Mouse (Mus musculus): Measurements from ENCODE around the gene Ankrd23. TPM values are rescaled to one million over a fixed set of nuclear protein-coding genes. Genes with fewer than 3 reads are reported as not detected.

Gene Ankrd23
- polyA plus RNA-seq, 1 experiment from 2014 or later, result 16.6 TPM

- peaks cover 53% of the 10 kb centered on the region for H3K4me1 ChIP-seq
- no peak overlapping the region for H3K4me2 ChIP-seq (replicated peaks)
- 80% methylated on average over 20 of the region's 20 CpGs for WGBS
- no peaks in the 10 kb centered on the region for H3K9me3 ChIP-seq
- no peak overlapping the region for H3K27ac ChIP-seq
- H3K36me3 ChIP-seq, result peaks cover 71% of the 10 kb centered on the region
- ATAC-seq (ENCODE audit: low FRiP score, low read depth), result no peak
- no peaks in the 10 kb centered on the region for H3K27me3 ChIP-seq (replicated peaks)
- no peak overlapping the region for H3K4me3 ChIP-seq
- H3K9ac ChIP-seq, result no peak overlapping the region
These were observed 13.6 kb upstream of the Ankrd23 start for GRCm38 (mm10) chr1:36550075-36550863.

- Histone ChIP-seq H3K9me3 (no peaks in the 10 kb centered on the region), H3K4me1 (peaks cover 45% of the 10 kb centered on the region), H3K36me3 (peaks cover 63% of the 10 kb centered on the region), H3K27me3 (replicated peaks) (no peaks in the 10 kb centered on the region), H3K9ac (no peak overlapping the region; the same call in 1 of the 2 replicates), H3K4me3 (no peak overlapping the region), H3K4me2 (replicated peaks) (no peak overlapping the region), H3K27ac (no peak overlapping the region)
- no peak for ATAC-seq (ENCODE audit: low FRiP score, low read depth)
- WGBS, result 83% methylated on average over 18 of the region's 18 CpGs
These were observed 12.8 kb upstream of the Ankrd23 start for GRCm38 (mm10) chr1:36549491-36549890.

GRCm38 (mm10) chr1:36548771-36549170 is 12.1 kb upstream of the Ankrd23 start:
- no peak overlapping the region for H3K27ac ChIP-seq
- peaks cover 38% of the 10 kb centered on the region for H3K4me1 ChIP-seq

GRCm38 (mm10) chr1:36547981-36548598 is 11.4 kb upstream of the Ankrd23 start:
- Histone ChIP-seq H3K9ac (no peak overlapping the region), H3K4me2 (replicated peaks) (peak overlapping the region; percentile 35; the same call in 1 of the 2 replicates), H3K4me3 (no peak overlapping the region), H3K4me1 (peaks cover 36% of the 10 kb centered on the region), H3K9me3 (no peaks in the 10 kb centered on the region), H3K27me3 (replicated peaks) (no peaks in the 10 kb centered on the region), H3K36me3 (peaks cover 49% of the 10 kb centered on the region), H3K27ac (peak overlapping the region; percentile 33; the same call in 1 of the 2 replicates)
- WGBS, result 46% methylated on average over 9 of the region's 9 CpGs
- ATAC-seq (ENCODE audit: low FRiP score, low read depth), result no peak

More at GRCm38 (mm10) chr1:36548771-36549170, 12.1 kb upstream of the Ankrd23 start:
- Histone ChIP-seq H3K36me3 (peaks cover 56% of the 10 kb centered on the region), H3K9ac (0 out of 2 replicates have a peak overlapping the region, but pooled peaks have one; percentile 18), H3K4me2 (replicated peaks) (peak overlapping the region; percentile 35), H3K4me3 (no peak overlapping the region), H3K9me3 (no peaks in the 10 kb centered on the region), H3K27me3 (replicated peaks) (no peaks in the 10 kb centered on the region)
- 62% methylated on average over 8 of the region's 8 CpGs for WGBS
- ATAC-seq (ENCODE audit: low FRiP score, low read depth), result no peak

- Histone ChIP-seq H3K4me1 (peaks cover 36% of the 10 kb centered on the region), H3K36me3 (peaks cover 47% of the 10 kb centered on the region), H3K4me3 (peak within 1 kb of the TSS; percentile 61), H3K4me2 (replicated peaks) (peak within 1 kb of the TSS; percentile 69), H3K27me3 (replicated peaks) (no peaks in the 10 kb centered on the region), H3K9me3 (no peaks in the 10 kb centered on the region), H3K27ac (peak within 1 kb of the TSS; percentile 38), H3K9ac (peak within 1 kb of the TSS; percentile 73)
- under 1% methylated on average over 43 of the region's 43 CpGs for WGBS
- ATAC-seq (ENCODE audit: low FRiP score, low read depth), result peak; percentile 95
These were observed 10.3 kb upstream of the Ankrd23 start, which contains the start of gene Ankrd39 for GRCm38 (mm10) chr1:36546888-36547471. TSS of gene Ankrd39 (minus strand) at chr1:36547445.

- Histone ChIP-seq H3K4me3 (peak overlapping the region; percentile 61), H3K9ac (peak overlapping the region; percentile 73), H3K27me3 (replicated peaks) (no peaks in the 10 kb centered on the region), H3K36me3 (peaks cover 46% of the 10 kb centered on the region), H3K9me3 (no peaks in the 10 kb centered on the region), H3K27ac (no peak overlapping the region), H3K4me1 (peaks cover 33% of the 10 kb centered on the region), H3K4me2 (replicated peaks) (peak overlapping the region; percentile 69)
- no peak for ATAC-seq (ENCODE audit: low FRiP score, low read depth)
- 72% methylated on average over 19 of the region's 19 CpGs for whole genome bisulfite sequencing
These were observed 9.3 kb upstream of the Ankrd23 start for GRCm38 (mm10) chr1:36545845-36546600.

- ATAC-seq (ENCODE audit: low FRiP score, low read depth), result no peak
- WGBS, result 79% methylated on average over 2 of the region's 2 CpGs
- Histone ChIP-seq H3K27ac (no peak overlapping the region), H3K36me3 (peaks cover 44% of the 10 kb centered on the region), H3K9ac (no peak overlapping the region), H3K9me3 (no peaks in the 10 kb centered on the region), H3K4me2 (replicated peaks) (no peak overlapping the region), H3K4me1 (peaks cover 33% of the 10 kb centered on the region), H3K27me3 (replicated peaks) (no peaks in the 10 kb centered on the region), H3K4me3 (no peak overlapping the region)
These were observed 8.7 kb upstream of the Ankrd23 start for GRCm38 (mm10) chr1:36545382-36545781.

GRCm38 (mm10) chr1:36542925-36543324 is 6.2 kb upstream of the Ankrd23 start:
- Histone ChIP-seq H3K36me3 (peaks cover 29% of the 10 kb centered on the region), H3K27ac (no peak overlapping the region), H3K27me3 (replicated peaks) (no peaks in the 10 kb centered on the region), H3K9me3 (no peaks in the 10 kb centered on the region), H3K4me3 (no peak overlapping the region), H3K4me1 (peaks cover 14% of the 10 kb centered on the region), H3K4me2 (replicated peaks) (no peak overlapping the region), H3K9ac (no peak overlapping the region)
- WGBS, result 90% methylated on average over 9 of the region's 9 CpGs
- ATAC-seq (ENCODE audit: low FRiP score, low read depth), result no peak

GRCm38 (mm10) chr1:36541844-36542243 is 5.2 kb upstream of the Ankrd23 start:
- 95% methylated on average over 16 of the region's 16 CpGs for WGBS

GRCm38 (mm10) chr1:36540807-36541206 is 4.1 kb upstream of the Ankrd23 start:
- Histone ChIP-seq H3K4me2 (replicated peaks) (no peak overlapping the region), H3K4me1 (no peaks in the 10 kb centered on the region), H3K9ac (no peak overlapping the region), H3K27ac (no peak overlapping the region), H3K4me3 (no peak overlapping the region), H3K27me3 (replicated peaks) (no peaks in the 10 kb centered on the region), H3K9me3 (no peaks in the 10 kb centered on the region), H3K36me3 (peaks cover 29% of the 10 kb centered on the region)
- 91% methylated on average over 12 of the region's 12 CpGs for WGBS
- no peak for ATAC-seq (ENCODE audit: low FRiP score, low read depth)

More at GRCm38 (mm10) chr1:36541844-36542243, 5.2 kb upstream of the Ankrd23 start:
- Histone ChIP-seq H3K27ac (no peak overlapping the region), H3K9ac (no peak overlapping the region), H3K36me3 (peaks cover 29% of the 10 kb centered on the region), H3K27me3 (replicated peaks) (no peaks in the 10 kb centered on the region), H3K4me3 (no peak overlapping the region), H3K4me2 (replicated peaks) (no peak overlapping the region), H3K4me1 (peaks cover 7% of the 10 kb centered on the region; the same call in 1 of the 2 replicates), H3K9me3 (no peaks in the 10 kb centered on the region)
- ATAC-seq (ENCODE audit: low FRiP score, low read depth), result no peak

GRCm38 (mm10) chr1:36540132-36540531 is 3.4 kb upstream of the Ankrd23 start:
- Histone ChIP-seq H3K9ac (no peak overlapping the region), H3K36me3 (peaks cover 29% of the 10 kb centered on the region), H3K27ac (no peak overlapping the region), H3K27me3 (replicated peaks) (no peaks in the 10 kb centered on the region), H3K9me3 (no peaks in the 10 kb centered on the region), H3K4me3 (no peak overlapping the region), H3K4me1 (no peaks in the 10 kb centered on the region), H3K4me2 (replicated peaks) (no peak overlapping the region)
- no peak for ATAC-seq (ENCODE audit: low FRiP score, low read depth)
- WGBS, result 90% methylated on average over 11 of the region's 11 CpGs
